In genomic region chr14:101640153-101640843, GRCm38 (mm10) we compare ENCODE assay signal across 8 mouse cellular contexts. TPM values are rescaled to one million over a fixed set of nuclear protein-coding genes. Genes with fewer than 3 reads are reported as not detected.
DNase-seq lines count a peak whose midpoint lies in the region; ATAC-seq and TF ChIP-seq lines count a peak whose summit lies in the region.

Gene Commd6, minus strand, starts transcription at chr14:101640686.

- H3K4me2 ChIP-seq in forebrain, embryonic 15.5 days (replicated peaks), result peak within 1 kb of the TSS; percentile 64

- peak within 1 kb of the TSS; percentile 96 for H3K4me3 ChIP-seq in forebrain, embryonic 15.5 days
- peak within 1 kb of the TSS; percentile 97 for H3K4me3 ChIP-seq in lung, adult 2 months (replicated peaks; ENCODE audit: extremely low read depth, low read depth, low read length)

- ATAC-seq in forebrain, embryonic 15.5 days (replicated peaks), result peak; percentile 99
- ATAC-seq in neutrophil, adult 5-6 weeks (ENCODE audit: extremely low read depth, insufficient number of reproducible peaks, low FRiP score, poor library complexity, severe bottlenecking), result peak; percentile 94

- H3K36me3 ChIP-seq in forebrain, embryonic 15.5 days, result peaks cover 5% of the 10 kb centered on the region; the same call in 1 of the 2 replicates

- H3K4me1 ChIP-seq in forebrain, embryonic 15.5 days, result peaks cover 9% of the 10 kb centered on the region
- no peaks in the 10 kb centered on the region for H3K4me1 ChIP-seq in lung, adult 2 months (ENCODE audit: control insufficient read depth, insufficient read depth, low read length)

- H3K9me3 ChIP-seq in forebrain, embryonic 15.5 days, result no peaks in the 10 kb centered on the region

- peak; percentile 80 for TF ChIP-seq POLR2A in lung, adult 2 months (IDR thresholded peaks at IDR 0.05; ENCODE audit: borderline replicate concordance, extremely low read depth, low read depth, low read length)

- peak within 1 kb of the TSS; percentile 91 for H3K27ac ChIP-seq in forebrain, embryonic 15.5 days (replicated peaks)

- TF ChIP-seq CTCF in lung, adult 2 months (IDR thresholded peaks at IDR 0.05; ENCODE audit: insufficient read depth, low read length), result no peak

- WGBS in forebrain, embryonic 15.5 days, result under 1% methylated on average over 39 of the region's 39 CpGs
- WGBS in lung, adult 2 months, result under 1% methylated on average over 39 of the region's 39 CpGs

- intact Hi-C loops in heart, postnatal 25 days (cut with DNase I), result no loop called here

- peak within 1 kb of the TSS; percentile 88 for H3K9ac ChIP-seq in forebrain, embryonic 15.5 days (replicated peaks)

- H3K27me3 ChIP-seq in forebrain, embryonic 15.5 days, result no peaks in the 10 kb centered on the region

- peak; percentile 96 for DNase-seq in ES-CJ7 (ENCODE audit: low read depth, low spot score)
- peak; percentile 89 for DNase-seq in cerebellum, adult 11 months
- DNase-seq in heart, postnatal 25 days (ENCODE audit: low spot score), result peak; percentile 87
- DNase-seq in layer of hippocampus, adult 18-20 months (ENCODE audit: low spot score in 2 of 2), result peak; percentile 87 to 95
- peak; percentile 89 for DNase-seq in lung, adult 2 months
- peak; percentile 77 to 89 for DNase-seq in thymus, adult 18-20 months

RNA-seq across cellular contexts. Expression of gene Commd6, which starts in this region (rescaled TPM):
- 101 and 103 TPM in 2 replicates for polyA plus RNA-seq in forebrain, embryonic 15.5 days (2015; fragmentation: Nextera tagmentation; extraction: Ambion mirVana)
- 10 to 100 TPM; 29.3 to 30.5 TPM for total RNA-seq in heart, postnatal 25 days (2021)
- 10 to 100 TPM; 54.1 to 57.3 TPM for total RNA-seq in layer of hippocampus, adult 18-20 months (2021)
- 15.2 and 18.1 TPM in 2 replicates for polyA plus RNA-seq in lung, adult 2 months (2012; rRNA removed)
- total RNA-seq in neutrophil, adult 5-6 weeks (2017), result 24.2 and 26.0 TPM in 2 replicates

Comparison
In these comparisons a context has a peak if more than half of its experiments do, and no peak if none do; other contexts are left out.
1. Peak in every context shown above with its lines: DNase-seq, ATAC-seq, H3K4me3 ChIP-seq and H3K27ac ChIP-seq.